Mouse (Mus musculus) frontal cortex, postnatal 25 days (tissue): Measurements from ENCODE around the gene Gpx2.

Experiments used
- DNase-seq, 2 experiments: peaks; one replicate each; pipeline ENCODE4 v3.0.0; 2022; ENCODE audit warnings: low spot score in 2 of 2

The Gpx2 gene

DNA sequence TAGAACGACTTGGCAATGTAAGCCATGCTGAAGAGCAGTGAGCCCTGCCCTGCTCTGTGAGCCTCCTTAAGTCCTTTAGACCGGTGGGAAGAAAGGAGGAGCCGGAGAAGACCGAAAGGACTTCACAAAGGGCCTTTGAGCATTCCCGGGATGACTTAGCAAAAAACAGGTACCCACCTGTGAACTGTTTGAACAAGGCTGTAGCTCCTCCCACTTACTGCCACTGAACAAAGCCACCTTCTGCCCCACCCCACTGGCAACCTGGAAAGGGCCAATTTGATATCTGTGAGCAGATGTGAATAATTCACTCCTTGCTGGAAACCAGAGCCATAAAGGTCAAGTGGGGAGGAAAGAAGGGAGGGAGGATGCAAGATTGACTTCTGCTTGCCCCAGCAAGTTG lies at the start of gene Gpx2:
Gpx2 (minus strand) TSS at position 205 of the 400 bp plus-strand sequence.
- DNase-seq, result no peak

DNA sequence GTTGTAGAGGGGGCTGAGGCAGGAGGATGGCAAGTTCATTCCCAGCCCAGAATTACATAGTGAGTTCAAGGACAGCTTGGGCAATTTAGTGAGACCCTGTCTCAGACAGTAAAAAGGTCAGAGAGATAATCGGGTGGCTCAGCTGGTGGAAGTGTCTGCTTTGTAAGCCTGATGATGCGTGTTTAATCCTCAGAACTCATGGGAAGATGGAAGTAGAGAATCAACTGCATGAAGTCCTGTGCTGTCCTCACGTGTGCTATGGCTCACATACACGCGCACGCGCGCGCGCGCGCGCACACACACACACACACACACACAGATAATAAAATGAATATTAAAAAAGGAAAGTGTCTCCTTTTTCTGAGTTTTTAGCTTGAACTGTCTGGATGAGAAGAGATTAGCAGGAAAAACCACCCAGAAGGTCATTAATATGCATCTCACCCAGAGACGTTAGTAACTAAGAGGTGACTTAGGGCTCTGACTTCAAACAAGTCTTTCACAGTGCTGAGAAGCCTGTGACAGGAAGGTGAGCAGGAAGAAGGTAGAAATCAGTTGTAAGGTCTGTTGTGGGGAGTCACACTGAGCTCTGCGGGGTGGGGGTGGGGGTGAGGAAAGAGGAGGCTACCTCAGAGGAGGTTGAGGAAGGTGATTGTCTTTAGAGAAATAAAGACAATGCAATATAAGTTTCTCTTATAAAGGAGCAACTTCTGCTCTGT lies 49.1 kb upstream of the Gpx2 start:
- no peak for DNase-seq

DNA sequence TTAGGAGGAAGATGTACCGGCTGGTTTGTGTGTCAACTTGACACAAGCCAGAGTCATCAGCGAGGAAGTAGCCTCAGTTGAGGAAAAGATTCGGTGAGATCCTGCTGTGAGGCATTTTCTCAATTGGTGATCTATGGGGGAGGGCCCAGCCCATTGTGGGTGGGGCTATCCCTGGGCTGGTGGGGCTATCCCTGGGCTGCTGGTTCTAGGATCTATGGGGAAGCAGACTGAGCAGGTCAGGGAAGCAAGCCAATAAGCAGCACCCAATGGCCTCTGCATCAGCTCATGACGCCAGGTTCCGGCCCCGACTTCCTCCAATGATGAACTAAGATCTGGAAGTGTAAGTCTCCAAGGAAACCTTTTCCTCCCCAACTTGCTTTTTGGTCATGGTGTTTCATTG lies 44.7 kb upstream of the Gpx2 start:
- DNase-seq, result no peak

DNA sequence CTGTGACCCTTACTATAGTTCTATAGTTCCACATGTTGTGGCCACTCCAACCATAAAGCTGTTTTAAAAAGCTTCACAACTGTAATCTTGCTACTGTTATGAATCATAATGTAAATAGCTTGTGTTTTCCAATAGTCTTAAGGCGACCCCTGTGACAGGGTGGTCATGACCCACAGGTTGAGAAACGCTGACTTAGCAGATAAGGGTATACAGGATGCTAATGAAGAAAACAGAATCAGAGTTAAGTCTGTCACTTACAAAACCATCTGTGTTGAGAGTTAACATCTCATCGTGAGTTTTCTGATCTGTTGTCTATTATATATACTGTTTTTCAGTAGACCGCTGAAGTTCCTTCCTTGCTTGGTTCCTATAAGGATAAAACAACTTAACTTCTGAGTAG lies 43.9 kb upstream of the Gpx2 start:
- DNase-seq, result no peak

DNA sequence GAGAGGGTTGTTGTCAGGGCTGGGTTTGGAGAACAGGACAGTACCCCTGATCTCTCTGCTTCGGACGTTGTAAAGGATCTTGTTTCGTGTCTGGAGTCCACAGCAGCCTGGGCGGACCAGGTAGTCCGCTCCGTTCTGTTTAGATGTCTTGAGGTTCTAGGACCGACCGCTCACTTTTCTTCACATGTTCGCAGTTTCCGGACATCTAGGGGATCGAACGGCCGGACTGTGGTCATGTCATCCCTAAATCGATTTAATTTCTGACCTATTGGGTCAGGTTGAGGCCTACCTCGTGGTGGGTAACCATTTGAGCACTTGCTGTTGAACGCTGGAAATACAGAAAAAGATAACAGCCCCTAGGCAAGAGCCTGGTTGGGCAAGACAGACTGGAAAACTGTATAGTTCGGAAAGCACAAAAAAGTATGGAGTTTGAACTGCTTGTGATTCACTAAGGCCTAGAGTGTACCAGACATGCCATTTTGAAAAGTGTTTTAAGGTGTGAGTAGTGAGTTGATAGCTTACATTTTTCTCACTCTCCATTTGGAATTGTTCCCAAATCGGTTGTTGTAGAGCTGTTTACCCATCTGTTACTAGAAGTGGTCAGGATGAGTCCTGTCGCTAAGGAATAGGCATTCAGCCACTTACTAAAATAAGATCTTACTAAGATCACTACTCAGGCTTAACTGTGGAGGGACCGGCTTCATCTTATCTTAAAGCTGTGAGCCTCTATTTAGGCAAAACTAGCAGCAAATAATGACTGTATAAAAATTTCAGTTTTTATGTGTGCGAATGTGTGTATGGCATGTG lies 42.7 kb upstream of the Gpx2 start:
- no peak for DNase-seq

DNA sequence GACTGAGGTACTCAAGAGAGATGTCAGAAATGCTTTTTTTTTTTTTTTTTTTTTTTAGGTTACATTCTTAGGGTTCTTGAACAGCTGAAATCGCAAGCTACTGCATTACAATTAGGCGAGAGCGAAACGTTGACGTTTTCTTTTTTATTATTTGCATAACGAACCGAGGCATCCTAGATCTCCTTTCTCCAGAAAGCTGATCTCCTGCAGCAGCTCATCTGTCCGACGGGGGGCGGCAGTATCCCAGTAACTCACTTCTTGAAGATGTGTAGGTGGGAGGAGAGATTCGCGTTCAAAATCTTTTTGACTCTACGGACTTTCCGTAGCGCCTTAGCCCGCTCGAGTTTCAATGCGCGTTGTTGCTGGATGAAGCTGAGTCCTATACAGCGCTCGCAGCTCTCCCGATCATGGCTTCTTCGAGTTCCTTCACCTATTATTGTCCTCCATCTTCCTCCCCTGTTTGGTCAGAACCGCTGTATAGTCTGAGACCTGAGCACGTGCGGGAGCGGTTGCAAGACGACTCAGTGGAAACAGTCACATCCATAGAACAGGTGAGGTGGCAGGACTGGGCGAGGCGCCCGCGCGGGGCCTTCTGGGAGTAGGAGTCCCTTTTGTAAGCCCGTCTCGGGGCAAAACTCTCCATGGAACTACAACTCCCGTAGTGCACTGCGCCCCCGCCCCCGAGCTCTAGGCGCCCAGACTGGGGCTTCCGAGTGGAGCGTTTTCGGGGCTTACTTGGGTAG lies 41.9 kb upstream of the Gpx2 start:
- peak; percentile 97 to 99 for DNase-seq

DNA sequence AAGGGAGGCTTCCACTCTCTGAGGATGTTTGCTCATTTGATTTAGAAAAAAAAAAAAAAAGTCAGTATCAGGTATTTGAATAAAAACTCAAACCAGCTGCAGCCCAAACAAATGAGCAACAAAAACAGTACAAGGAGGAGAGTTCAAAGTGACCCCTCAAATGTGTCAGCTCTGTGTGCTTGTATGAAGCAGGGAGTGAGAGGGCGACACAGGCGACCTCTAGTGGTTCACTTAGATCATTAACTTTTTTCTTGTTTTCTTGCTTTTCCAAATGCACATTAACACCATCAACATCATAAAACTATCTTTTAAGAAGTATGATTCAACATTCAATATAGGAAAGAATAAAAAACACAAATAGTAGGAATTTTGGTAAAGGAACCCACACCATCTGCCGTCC lies 37.4 kb upstream of the Gpx2 start:
- DNase-seq, result no peak

DNA sequence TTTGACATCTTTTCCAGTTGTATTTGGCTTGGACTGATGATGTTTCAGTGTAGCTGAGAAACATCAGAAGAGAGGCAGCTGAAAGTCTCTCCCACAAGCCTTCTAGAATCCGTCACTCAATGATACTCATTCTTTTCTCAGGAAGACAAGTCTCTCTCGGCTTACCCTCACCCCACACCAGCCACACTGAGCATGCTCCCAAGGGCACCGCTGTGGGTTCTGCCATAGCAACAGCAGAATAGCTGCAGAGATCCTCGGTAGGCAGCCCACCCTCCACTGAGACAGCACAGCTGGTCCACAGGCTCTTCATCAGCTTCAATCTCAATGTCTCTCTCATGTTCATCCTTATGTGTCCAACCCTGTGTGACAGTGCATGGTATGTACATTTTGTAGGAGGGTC lies 29.9 kb upstream of the Gpx2 start:
- DNase-seq, result no peak

DNA sequence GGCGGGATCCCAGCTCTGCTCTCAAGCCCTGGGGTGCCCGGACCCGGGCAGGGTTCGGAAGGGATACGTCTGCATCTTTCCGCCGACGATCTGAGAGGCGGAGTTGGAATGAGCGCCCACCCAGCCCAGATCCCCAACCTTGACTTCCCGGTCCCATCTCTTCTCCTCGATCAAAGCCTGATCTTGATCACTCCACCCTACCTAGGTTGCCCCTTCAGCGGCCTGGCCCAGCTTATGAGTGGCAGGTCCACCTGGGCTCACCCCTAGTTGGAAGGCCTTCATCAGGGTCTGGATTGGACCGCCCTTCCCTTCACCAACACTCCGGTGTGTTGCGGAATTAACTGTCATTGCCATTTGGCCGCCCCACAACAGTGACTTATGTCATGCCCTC lies 27.3 kb upstream of the Gpx2 start, which contains the start of gene Rab15:
Rab15 (minus strand) TSS at position 258 of the 391 bp plus-strand sequence.
- DNase-seq, result no peak

DNA sequence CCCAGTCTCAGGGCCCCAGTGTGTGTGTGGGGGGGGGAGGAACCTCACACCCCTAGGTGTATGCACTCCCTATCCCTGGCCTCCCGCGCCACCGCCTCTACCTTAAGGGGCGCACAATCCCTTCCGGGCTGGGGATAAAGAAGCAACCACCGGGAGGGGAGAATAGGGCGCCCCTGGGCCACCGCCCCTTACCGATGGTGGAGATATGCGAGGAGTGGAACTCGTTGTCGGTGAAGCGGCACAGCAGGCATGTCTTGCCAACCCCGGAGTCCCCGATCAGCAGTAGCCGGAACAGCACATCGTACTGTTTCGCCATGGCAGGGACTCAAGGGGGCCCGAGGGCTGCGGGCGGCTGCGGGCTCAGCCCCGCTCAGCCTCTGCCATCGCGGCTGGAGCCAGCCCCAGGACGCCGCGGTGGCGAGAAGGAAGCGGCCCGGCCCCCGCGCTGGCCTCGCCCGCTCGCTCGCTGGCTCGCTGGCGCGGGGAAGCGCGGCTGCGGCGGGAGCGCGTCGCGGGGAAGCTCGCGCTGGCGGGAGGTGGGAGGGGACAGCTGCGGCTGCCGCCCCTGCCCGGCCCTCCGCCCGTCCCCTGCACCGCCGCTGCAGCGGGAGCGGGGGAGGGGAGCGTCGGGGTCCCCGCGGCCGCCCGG lies 26.8 kb upstream of the Gpx2 start:
- no peak for DNase-seq

DNA sequence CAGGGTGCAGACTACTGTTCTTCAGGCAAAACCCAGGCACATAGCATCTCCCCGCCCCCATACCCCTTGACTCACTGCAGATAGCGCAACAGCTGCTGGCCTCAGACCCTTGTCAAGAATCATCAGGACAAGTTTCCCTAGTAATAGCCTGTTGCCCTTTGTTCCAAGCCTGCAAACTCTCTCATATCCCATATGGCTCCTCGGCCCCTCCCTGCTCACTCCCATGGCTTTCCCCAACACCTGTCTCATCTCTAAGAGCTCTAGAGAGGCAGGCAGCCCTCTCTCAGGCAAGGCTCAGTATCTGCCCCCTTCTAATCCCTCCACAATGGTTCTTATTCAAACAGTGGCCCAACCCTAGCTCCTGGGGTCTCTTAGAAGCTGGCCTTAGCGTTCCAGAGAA lies 25.3 kb upstream of the Gpx2 start:
- DNase-seq, result no peak

DNA sequence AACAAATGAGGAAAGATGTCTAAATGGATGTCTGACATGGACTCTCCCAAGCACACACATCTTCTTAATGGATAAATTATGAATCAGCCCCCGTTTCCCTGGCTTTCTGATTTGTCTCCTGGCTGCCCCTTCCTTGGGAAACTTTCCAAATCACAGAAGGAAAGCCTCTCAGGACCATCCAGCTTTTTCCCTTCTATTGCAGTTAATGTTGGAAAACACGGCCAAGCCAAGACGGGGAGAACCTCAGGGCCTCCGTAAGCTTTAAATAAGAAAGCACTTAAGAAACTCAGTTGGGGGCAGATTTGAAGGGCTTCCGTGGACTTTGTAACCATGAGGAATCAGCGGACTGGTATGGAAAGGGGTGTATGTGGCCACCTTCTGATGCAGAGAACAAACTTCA lies 24.5 kb upstream of the Gpx2 start:
- no peak for DNase-seq

DNA sequence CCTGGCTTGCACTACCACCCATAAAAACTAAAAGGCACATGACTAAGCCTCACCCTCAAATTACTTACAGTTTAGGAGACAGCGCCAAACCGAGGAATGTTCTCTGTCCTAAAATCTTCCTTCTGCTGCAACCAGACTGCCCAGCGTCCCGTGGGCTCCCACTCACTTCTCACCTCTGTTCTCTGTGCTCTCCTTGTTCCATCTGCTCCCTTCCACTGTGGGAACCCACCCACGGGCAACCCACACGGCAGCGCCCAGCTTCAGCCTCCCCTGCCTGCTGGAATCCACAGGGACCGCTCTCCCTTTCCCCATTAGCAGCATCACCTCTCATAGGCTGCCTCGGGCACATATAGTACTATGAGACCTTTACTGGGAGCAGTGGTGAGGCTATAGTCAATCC lies 23.6 kb upstream of the Gpx2 start:
- peak in 1 of 2 experiments; percentile 60 for DNase-seq

DNA sequence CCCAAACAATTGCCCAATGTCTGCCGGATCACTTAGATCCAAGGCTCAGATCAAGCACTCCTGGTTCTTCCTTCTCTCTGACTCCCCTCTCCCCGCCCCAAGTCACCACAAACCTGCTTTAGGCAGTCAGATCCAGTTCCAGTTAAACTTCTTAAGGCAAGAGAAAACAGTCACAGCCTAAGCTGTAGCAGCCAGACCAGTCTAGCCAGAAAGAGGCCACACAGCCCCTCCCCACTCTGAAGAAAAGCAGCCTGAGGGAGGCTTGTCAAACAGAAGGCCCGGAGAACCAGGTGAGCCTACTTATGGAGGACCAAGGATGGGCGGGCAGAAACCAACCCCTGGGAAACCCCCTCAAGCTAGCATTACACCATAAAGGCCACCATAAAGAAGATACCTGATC lies 22.8 kb upstream of the Gpx2 start:
- no peak for DNase-seq

DNA sequence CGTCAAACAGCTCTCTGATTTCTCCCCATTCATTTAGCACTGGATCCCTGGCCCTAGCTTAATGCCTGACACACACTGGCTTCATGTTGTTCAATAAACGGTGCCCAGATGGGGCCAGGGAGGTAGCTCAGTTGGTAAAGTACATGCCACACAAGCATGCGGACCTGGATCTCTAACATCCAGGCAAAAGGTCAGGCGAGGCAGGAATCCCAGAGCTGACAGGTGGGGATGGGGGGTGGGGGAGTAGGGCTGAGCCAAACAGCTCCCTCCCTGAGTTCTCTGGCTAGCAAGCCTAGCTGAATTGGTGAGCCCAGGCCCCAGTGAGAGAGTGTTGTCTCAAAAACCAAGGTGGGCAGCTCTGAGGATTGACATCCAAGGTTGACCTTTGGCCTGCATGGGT lies 21.8 kb upstream of the Gpx2 start:
- DNase-seq, result no peak

DNA sequence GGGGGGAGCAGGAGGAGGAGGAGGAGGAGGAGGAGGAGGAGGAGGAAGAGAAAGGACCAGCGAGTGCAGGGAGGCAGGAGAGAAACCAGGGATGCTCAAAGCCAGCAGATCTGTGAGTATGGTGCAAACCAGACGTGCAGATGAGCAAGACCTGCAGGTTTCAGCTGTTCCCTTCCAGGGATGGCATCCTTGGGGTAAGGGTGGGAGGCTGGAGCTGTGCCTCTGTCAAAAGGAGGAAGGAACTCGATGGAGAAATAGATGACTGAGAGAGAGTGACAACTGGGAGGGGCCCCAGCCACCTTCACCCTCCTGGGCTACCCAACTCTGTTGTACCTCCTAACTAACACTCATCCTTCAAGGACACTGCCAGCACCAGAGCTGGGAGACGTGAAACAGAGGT lies 21.4 kb upstream of the Gpx2 start:
- no peak for DNase-seq

DNA sequence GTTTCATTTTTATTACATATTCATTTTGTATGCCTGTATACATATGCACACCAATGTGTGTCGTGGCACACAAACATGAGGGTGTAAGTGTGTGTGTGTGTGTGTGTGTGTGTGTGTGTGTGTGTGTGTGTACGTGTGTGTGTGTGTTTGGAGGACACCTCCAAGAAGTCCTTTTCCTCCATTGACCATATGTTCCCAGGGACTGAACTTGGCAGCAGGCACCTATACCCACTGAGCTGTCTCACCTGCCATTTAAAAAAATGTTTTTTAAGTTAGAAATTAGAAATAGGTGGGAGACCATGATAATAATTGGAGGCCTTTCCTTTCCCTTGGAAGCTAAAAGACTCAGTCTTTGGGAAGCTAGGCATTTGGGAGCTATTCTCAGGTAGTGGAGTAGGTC lies 18.8 kb upstream of the Gpx2 start:
- no peak for DNase-seq

DNA sequence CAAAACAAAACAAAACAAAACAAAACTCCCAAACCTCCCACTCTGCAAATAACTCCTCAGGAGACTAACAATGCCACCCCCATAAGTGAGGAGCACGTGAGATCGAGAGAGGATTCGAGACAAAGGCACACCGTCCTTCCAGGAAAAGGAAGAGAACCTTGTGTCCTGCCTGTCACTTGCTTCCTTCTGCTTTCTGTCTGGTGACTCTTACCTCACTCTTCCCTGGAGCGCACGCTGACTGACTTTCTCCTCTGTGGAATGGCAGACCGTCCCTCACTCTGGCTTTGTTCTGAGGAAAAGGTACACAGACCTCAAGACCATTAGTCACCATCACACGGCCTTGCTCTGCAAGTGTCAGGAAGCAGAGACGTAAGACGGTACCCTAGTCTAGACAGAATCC lies 18.2 kb upstream of the Gpx2 start:
- no peak for DNase-seq

DNA sequence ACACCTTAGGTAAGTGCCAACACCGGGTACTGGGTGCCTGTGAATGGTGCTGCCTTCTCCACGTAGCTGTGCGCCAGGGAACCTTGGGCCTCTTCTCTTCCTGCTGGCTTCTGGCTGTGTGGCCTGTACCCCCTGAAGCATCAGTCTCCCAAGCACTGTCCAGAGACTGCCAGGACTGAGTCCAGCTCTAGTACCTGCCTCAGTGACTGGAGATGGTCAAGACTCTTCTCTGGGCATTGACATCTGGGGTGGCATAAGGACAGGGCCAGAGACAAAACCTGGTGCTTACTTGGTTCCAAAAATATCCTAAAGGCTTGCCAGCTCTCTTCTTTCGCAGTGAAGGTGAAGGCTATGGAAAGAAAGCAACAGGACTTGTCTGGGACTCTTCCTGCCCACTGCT lies 15.7 kb upstream of the Gpx2 start:
- DNase-seq, result no peak

DNA sequence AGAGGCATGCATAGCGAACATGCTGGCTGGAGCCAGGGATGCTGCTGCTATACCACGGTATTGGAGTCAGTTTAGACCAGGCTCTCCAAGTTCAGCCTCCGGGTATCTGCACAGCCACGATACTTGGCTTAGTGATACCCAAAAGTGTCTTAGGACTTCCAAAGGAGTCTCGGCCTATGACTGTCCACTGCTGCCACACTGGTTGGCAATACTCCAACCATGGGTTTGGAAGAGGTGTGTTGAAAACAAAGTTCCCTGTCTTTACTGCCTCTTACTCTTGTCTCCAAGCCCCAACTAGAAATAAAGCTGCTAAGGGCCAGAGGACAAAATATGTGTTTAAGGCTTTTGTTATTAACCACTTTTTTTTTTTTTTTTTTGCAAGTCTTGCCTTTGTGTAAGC lies 15.1 kb upstream of the Gpx2 start:
- DNase-seq, result no peak

DNA sequence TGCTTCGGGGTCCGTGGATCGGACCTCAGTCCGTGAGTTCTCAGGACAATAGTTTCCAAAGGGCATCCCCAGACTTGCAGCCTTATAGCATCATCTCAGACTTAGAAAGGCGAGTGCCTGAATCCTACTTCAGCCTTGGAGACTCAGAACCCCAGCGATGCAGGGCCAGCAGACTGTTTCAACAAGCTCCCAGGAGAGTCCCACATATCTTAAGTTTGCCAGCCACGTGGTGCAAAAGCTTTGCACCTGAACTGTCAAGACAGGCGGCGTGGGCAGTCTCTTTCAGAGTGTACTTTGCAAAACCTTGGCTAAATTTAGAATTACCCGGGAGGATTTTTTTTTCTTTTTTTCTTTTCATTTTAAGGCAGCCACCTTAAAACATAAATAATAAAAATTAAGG lies 12.4 kb upstream of the Gpx2 start:
- DNase-seq, result no peak
